8 mouse cellular contexts compared by ENCODE assay signal in genomic region chr11:116274045-116274666, GRCm38 (mm10). TPM values are rescaled to one million over a fixed set of nuclear protein-coding genes. Genes with fewer than 3 reads are reported as not detected.
A peak's percentile ranks its signal among the peaks of the same experiment; 100 is the strongest.
DNase-seq lines count a peak whose midpoint lies in the region; ATAC-seq lines count a peak whose summit lies in the region.

Gene Srp68, minus strand, starts transcription at chr11:116274217.

- WGBS in hindbrain, embryonic 16.5 days: 2% methylated on average over 32 of the region's 32 CpGs
- WGBS in macrophage (ENCODE audit: missing documents): 1% methylated on average over 30 of the region's 32 CpGs

- ATAC-seq in hindbrain, embryonic 16.5 days: peak; percentile 100

- peaks cover 47% of the 10 kb centered on the region for H3K79me2 ChIP-seq in macrophage (ENCODE audit: inconsistent target)

- no peaks in the 10 kb centered on the region for H3K27me3 ChIP-seq in hindbrain, embryonic 16.5 days (replicated peaks; ENCODE audit: control insufficient read depth, insufficient read depth, low read length)

- H3K9ac ChIP-seq in hindbrain, embryonic 16.5 days (ENCODE audit: low read depth, low read length): peak within 1 kb of the TSS; percentile 93

- H3K27ac ChIP-seq in hindbrain, embryonic 16.5 days (ENCODE audit: low read depth, low read length): peak within 1 kb of the TSS; percentile 93
- peak within 1 kb of the TSS; percentile 66 for H3K27ac ChIP-seq in macrophage

- peak; percentile 81 for DNase-seq in WW6 (ENCODE audit: low read depth, low spot score)
- peak; percentile 81 to 89 for DNase-seq in cerebellum, postnatal 4 days (ENCODE audit: low spot score in 2 of 2)
- DNase-seq in gastrocnemius, adult 18-20 months (ENCODE audit: low spot score): peak; percentile 93
- peak; percentile 98 for DNase-seq in left cerebral cortex, adult 18-20 months (ENCODE audit: low spot score in 2 of 2)
- DNase-seq in right cerebral cortex, adult 18-20 months: peak; percentile 97
- peak; percentile 66 for DNase-seq in urinary bladder, postnatal 10 days (ENCODE audit: low spot score)

- H3K4me1 ChIP-seq in hindbrain, embryonic 16.5 days (ENCODE audit: control insufficient read depth, insufficient read depth, low read depth, low read length): peaks cover 18% of the 10 kb centered on the region

- H3K9me3 ChIP-seq in hindbrain, embryonic 16.5 days (ENCODE audit: control insufficient read depth, low read length): no peaks in the 10 kb centered on the region

- peak within 1 kb of the TSS; percentile 89 for H3K4me2 ChIP-seq in hindbrain, embryonic 16.5 days (ENCODE audit: low read length)

- peaks cover 4% of the 10 kb centered on the region for H3K36me3 ChIP-seq in hindbrain, embryonic 16.5 days (ENCODE audit: control insufficient read depth, insufficient read depth, low read length)
- peaks cover 19% of the 10 kb centered on the region for H3K36me3 ChIP-seq in macrophage (ENCODE audit: inconsistent target)

- peak within 1 kb of the TSS; percentile 95 for H3K4me3 ChIP-seq in hindbrain, embryonic 16.5 days (ENCODE audit: low read length)
- peak within 1 kb of the TSS; percentile 91 for H3K4me3 ChIP-seq in macrophage (ENCODE audit: inconsistent target)

RNA-seq across cellular contexts. Expression of gene Srp68, which starts in this region (rescaled TPM):
- 10 to 100 TPM; 82.5 to 88.8 TPM for total RNA-seq in gastrocnemius, adult 18-20 months (2021)
- polyA plus RNA-seq in hindbrain, embryonic 16.5 days (2015; fragmentation: Nextera tagmentation; extraction: Ambion mirVana): 61.8 and 62.4 TPM in 2 replicates
- 10 to 100 TPM; 76.5 to 78.4 TPM for total RNA-seq in left cerebral cortex, adult 18-20 months (2021)
- total RNA-seq in macrophage (2018; cell fraction: chromatin; rRNA removed): 10 to 100 TPM; 20.1 to 57.5 (median 33.2) TPM
- total RNA-seq in macrophage (2018; cell fraction: cytosol; rRNA removed): 10 to 100 TPM; 39.0 to 59.2 (median 47.4) TPM
- total RNA-seq in macrophage (2018; cell fraction: nucleus; rRNA removed): 10 to 100 TPM; 20.1 to 37.8 (median 27.5) TPM
- 50.2 to 71.9 TPM (median 56.6 TPM) in 3 replicates for polyA plus RNA-seq in macrophage (2018)

Comparison
In these comparisons a context has a peak if more than half of its experiments do, and no peak if none do; other contexts are left out.
1. Peak in every context shown above with its lines: DNase-seq, ATAC-seq, H3K4me3 ChIP-seq and H3K27ac ChIP-seq.